Mouse (Mus musculus) adrenal gland, adult (tissue): ENCODE data around the gene Slc4a7.
A peak's percentile ranks its signal among the peaks of the same experiment; 100 is the strongest.

Experiments used
- DNase-seq, 2 experiments: peaks; one replicate each; pipeline ENCODE4 v3.0.0; 2022 to 2023; ENCODE audit warnings: low spot score in 1 of 2; ENCODE audit not compliant: inconsistent age in 2 of 2

Gene Slc4a7

DNA sequence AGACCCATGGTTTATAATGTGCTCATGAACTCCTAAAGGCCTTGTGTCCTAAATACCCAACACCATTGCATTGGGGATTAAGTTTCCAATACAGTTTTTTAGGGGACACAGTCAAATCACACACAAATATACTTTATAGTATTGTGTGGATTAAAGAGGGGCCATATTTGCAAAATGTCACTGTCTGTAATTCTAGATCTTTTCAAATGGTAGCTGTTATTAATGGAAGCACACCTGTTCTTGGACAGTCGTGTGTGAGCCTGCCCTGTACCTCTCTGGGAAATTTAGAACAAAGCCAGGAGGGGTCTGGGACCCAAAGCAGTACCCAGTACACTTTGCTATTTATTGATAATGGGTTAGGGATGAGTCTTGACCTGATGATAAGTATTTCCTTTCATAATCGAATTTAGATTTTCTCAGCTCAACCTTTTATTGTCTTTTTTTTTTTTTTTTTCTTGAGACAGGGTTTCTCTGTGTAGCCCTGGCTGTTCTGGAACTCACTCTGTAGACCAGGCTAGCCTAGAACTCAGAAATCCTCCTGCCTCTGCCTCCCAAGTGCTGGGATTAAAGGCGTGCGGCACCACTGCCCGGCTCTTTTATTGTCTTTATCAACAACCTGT, at the start of gene Slc4a7:
TSS of gene Slc4a7 (plus strand) at position 570 of the 620 bp plus-strand sequence.
- DNase-seq = peak in 1 of 2 experiments; percentile 18

GRCm38 (mm10) chr14:14670597-14670996, 31.5 kb upstream of the Slc4a7 start:
- DNase-seq = no peak

DNA sequence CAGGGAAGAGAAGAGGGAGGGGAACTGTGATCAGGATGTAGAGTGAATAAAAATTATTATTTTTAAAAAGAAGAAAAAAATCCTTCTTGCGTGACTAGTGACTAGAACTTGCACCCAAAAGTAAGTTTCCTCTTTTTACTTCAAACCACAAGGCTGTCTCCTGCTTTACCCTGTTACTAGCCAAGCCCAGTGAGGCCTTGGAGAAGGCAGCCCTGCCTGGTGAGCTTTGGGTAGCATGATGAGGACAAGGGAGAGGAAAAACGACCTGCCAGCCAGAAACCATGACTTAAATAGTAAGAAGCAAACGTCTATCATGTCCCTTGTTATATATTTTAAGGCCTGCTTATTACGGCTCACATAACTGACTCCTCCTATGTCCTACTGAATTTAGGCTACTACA, 20.5 kb upstream of the Slc4a7 start:
- DNase-seq = no peak

- DNase-seq = no peak
These were observed 17.3 kb upstream of the Slc4a7 start for GRCm38 (mm10) chr14:14684771-14685170.

DNA sequence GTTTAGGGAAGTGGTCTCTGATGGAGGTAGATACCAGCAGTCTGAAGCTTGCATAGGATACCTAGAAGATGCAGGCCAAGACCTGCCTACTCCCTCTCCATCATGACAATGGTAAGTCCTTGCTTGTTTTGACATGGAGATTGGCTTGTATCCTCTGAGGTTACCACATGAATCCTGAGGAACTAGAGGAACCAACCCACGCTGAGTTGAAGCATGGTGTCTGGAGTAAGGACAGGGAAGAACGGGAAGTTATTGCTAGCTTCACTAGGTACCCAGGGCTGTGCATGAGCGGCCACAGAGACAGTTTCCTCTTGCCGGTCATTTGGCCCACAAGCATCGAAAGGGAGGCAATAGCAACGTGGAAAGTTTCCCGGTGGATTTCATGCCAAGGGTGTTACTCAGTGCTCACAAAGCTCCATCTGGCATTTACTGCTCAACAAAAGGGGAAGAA, 16.0 kb upstream of the Slc4a7 start:
- no peak for DNase-seq

- no peak for DNase-seq
These were observed 14.7 kb upstream of the Slc4a7 start for GRCm38 (mm10) chr14:14687258-14687890.

DNA sequence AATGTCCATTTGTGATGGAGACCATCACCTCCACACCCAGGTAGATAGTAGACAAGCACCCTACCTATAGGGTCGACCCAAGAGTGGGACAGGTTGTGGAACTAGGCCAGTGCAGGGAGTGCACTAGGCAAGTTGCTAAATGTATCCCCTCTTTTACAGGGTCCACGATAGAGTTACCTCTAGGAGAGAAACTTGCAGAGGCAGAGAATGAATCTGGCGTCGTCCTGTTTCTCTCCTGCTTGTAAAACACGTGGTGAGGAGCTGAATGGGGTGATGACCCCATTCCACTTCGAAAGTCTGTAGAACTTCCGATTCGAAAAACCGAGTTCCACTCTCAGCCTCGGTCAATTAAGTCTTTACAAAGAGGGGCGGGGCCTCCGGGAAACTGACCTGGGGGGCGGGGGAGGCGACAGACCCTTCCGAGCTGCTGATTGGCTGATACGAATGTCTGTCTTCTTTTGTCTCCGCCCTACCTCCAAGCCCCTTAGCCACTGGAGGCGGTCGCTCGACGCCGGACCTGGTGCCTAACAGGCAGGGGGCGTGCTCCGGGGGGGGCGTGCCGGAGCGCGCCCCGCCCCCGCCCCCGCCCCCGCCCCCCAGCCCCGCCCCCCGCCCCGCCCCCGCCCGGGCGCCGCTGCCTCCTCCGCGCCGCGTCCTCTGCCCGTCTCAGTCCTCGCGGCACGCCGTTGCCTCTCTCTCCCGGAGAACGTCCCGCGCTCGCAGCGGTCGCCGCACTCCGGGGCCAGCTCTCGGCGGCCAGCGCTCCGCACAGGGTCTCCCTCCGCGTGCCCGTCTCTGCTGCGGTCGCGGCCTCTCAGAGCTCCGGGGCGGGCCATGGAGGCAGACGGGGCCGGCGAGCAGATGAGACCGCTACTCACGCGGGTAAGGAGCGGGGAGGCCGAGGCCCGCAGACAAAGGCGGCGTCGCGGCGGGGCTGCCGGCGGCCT, 593 bp downstream of the Slc4a7 start:
- DNase-seq = peak; percentile 93 to 98

DNA sequence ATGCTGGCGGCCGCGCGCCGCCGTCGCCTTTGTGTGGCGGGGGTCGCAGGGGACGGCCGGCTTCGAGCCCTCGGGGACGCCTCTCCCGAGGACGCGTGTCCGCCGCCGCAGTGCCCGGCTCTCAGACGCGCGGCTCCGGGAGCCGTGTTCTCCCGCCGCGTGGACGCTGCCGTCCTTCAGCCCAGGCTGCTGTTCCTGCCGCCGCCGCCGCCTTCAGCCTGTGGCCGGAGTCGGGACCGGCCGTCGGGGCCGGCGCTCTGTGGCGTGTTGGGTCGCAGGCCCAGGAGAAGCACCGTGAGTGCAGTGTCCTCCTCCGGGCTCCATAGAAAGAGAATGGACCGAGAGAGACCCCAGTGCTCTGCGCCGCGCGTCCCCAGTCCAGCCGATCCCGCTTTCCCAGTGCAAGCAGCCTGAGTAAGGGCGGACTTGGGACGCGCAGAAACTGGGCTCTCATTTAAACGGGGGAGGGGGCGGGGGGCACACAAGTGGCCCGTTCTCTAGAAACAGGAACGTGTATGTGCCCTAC, 1.3 kb downstream of the Slc4a7 start:
- DNase-seq = peak; percentile 78 to 90

DNA sequence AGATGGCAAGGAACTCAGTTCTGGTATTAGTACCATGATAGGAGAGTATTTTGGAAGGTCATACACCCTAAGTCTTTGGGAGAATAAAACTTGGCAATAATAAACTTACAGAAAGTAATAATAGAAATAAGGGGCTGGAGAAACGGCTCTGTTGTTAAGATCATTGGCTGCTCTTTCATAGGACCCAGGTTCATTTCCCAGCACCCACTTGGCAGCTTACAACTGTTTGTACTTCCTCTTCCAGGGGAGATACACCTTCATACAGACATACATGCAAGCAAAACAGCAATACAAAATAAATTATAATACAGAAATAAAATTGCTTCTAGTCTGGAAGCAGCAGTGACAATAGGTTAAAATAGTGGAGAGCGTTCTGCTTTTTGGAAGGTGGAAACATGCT, 2.6 kb downstream of the Slc4a7 start:
- no peak for DNase-seq

- no peak for DNase-seq
These were observed 3.0 kb downstream of the Slc4a7 start for GRCm38 (mm10) chr14:14705126-14705525.

DNA sequence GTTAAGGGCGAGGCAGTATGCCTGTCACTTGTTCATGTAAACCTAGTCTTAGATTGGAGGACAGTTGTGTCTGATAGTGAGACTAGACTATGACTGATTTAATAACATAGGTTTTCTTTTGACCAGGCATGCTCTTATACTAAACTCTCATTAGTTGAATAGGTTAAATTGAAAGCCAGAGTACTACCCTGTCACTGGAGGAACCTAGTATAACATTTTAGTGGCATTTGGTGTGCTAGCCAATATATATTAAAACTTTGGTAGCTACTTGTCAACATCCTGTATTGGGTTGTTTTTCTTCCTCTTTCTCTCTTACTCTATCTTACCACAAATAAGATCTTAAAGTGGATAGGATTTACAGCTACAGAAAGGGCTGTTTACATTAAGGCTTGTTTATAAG, 4.3 kb downstream of the Slc4a7 start:
- no peak for DNase-seq

DNA sequence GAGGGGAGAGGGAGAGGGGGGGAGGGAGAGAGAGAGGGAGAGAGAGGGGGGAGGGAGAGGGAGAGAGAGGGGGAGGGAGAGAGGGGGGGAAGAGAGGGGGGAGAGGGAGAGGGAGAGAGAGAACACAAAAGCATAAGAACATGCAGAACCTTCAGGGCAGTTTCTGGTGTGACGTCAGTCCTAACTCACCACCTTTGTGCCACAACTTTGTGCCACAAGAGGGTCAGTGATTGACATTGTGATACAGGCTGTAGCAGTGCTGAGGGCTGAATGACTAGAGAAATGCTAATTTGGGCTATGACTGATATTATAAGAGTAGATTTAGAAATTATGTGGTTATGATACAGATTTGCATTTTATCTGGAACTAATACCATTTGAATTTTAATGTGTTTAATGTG, 5.0 kb downstream of the Slc4a7 start:
- no peak for DNase-seq

DNA sequence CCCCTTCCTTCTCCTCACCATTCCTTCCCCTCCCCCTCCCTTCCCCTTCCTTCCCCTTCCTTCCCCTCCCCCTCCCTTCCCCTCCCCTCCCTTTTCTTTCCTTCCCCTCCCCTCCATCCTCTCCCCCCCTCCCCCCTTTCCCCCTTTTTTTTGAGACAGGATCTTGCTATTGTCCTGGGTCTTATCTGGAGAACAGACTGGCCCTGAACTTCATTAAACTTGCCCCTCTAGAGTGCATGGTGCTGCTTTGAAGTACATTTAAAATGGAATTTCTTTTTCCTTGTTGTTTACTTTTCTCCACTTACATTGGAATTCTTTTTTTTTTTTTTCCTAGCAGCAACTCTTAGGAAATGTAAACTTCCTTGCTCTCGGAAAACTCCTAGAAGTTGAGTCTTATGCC, 6.9 kb downstream of the Slc4a7 start:
- no peak for DNase-seq

- no peak for DNase-seq
These were observed 12.1 kb downstream of the Slc4a7 start for GRCm38 (mm10) chr14:14714130-14714529.

- DNase-seq = no peak
These were observed 13.7 kb downstream of the Slc4a7 start for GRCm38 (mm10) chr14:14715794-14716193.

GRCm38 (mm10) chr14:14716843-14717242, 14.8 kb downstream of the Slc4a7 start:
- no peak for DNase-seq

DNA sequence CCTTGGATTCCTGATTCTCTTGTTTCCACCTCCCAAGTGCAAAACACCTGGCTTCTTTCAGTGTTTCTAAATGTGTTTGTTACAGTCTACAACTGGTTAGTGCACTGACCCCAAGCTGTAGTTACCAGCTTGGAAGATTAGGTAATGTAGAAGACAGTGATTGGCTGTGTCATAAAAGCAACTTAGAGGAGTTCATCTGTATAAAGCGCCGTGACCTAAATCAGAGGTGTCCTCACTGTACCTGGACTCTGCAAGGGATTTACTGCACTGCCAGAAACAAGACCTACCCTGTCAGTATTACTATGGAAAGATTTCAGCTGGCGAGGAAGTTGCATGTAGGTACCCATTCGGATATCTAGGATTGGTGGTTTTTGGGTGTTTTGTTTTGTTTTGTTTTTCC, 16.5 kb downstream of the Slc4a7 start:
- DNase-seq = no peak

DNA sequence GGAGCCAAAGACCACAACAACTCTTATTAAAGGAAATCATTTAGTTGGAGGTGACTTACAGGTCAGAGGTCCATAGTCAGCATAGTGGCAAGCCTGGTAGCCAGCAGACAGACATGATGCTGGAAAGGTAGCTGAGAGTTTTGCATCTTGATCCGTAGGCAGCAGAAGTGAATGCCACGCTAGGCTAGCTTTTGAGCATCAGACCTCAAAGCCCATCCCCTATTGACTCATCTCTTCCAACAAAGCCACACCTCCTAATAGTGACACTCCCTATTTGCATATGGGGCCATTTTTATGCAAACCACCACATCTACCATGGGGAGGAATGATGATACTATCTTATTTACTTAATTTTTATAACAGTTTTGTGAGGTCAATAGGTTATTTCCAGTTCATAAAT, 79.1 kb downstream of the Slc4a7 start:
- no peak for DNase-seq

DNA sequence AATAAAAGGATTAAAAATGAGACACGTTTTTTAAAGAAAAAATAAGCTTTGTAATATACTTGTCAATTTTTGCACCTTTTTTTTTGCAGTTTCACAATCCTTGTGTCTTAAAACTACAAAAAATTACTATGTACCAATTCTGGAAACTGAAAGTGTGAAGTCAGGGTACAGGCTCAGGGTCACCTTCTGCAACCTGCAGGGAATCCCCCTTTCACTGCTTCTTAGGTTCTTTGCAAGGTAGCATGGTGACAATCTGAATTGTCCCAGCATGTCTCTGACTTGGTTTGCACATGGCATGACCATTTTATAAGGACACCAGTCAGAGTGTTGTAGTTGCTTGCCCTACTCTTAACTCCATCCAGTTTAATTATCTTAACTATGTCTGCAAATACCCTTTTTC, 82.1 kb downstream of the Slc4a7 start:
- DNase-seq = no peak

GRCm38 (mm10) chr14:14786979-14787378, 84.9 kb downstream of the Slc4a7 start:
- no peak for DNase-seq

DNA sequence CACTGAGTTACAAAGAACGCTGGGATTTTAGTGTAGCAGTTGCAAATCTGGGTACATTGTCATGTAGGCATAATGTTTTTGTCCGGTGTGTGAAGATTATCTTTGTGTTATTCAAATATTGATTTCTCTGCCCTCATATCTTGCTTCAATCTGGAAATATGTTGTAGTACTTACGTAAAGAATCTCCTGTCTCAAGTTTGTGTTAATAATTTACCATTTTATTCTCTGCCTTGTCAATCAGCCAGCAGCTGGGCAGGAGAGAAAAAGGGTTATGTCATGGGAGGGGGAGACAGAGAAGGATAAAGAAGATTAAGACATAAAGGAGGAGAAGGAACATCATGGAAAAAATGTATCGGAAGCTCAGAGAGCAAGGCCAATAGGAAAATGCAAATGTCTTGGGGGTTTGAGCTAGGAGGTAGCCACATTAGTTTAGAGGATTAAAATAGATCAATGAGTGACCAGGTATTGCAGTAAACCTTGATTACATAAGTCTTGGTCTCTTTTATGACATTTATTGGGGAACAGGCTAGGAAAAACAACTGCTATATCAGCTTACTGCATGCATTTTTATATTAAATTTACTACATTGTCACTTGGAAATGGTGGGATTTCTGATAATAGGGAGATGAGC, 87.9 kb downstream of the Slc4a7 start:
- no peak for DNase-seq
